Mouse (Mus musculus): Measurements from ENCODE around the gene Shmt2.

Gene Shmt2

DNA sequence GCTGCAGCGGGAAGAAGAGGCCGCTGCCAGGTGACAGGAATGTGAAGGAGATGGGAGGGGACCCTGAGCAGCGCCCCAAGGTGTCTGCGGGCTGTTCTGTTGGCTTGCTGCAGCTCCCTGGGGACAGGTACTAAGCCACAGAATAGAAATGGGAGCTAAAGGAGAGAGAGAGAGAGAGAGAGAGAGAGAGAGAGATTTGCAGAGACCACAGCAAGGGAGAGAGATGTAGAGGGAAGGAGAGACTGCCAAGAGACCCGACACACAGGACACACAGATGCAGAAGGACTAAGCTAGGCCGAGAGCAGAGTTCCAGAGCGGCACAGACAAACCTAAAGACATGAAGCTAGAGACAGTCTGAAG, 10.0 kb downstream of the Shmt2 start:
- DNase-seq (ENCODE audit: low read depth, low spot score) = no peak

DNA sequence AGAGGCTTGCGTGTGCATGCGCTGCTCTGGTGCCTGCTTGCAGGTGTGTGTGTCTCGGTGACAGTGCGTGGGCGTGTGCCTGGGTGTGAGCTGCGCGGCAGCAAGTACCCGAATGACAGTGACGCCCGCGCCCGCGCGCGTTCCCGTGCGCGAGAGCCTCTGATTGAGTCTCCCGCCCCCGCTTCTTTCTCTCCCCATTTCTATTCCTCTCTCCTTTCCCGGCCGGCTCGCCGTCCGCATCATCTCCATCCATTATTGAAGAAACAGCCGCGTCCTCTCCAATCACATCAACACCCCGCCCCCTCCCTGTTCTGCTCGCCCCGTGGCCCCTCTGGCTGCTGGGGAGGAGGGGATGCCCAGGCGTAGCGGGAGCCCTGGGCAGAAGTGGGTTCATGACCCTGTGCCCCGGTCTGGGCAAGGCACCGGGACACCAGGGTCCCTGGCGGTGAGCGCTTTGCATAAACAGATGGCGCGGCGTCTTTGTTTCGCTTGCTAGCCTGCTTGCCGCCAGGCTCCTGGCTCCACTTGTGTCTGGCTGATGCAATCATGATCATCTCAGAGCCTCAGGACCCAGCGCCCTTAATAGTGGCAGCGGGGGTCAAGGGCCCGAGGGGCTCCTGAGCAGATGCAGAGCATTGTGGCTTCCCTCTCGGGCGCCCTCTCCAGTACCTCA, 10.5 kb downstream of the Shmt2 start:
- no peak for DNase-seq (ENCODE audit: low read depth, low spot score)

DNA sequence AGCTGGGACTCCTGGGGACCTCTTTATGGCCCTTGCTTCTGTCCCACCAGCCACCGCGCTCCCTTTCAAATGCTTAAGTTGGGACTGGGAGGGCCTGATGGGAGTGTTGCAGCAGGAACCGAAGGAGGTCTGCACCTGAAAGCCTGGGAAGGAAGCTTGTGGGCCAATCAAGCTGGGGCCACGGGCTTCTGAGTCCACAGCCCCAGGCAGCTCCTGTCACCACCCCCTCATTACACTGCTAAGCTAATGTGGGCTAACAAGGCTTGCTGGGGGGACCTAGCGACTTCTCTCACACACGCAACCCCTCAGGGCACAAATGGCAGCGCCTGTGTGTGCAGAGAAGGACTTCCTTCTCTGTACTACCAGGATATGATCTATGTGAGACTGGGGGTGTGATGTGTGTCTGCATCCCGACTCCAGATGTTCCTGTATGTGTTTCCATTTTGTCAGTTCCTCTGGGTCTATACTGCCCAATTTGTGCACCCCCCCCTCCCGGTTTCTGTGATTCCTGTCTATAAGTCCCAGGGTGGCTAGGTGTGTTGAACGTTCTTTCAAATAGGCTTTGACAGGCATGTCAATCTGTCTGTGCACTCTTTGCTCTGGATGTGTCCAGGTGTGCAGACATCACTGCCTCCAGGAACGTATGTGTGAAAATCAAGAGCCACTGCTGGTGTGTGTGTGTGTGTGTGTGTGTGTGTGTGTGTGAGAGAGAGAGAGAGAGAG, 11.2 kb downstream of the Shmt2 start:
- DNase-seq (ENCODE audit: low read depth, low spot score) = no peak

DNA sequence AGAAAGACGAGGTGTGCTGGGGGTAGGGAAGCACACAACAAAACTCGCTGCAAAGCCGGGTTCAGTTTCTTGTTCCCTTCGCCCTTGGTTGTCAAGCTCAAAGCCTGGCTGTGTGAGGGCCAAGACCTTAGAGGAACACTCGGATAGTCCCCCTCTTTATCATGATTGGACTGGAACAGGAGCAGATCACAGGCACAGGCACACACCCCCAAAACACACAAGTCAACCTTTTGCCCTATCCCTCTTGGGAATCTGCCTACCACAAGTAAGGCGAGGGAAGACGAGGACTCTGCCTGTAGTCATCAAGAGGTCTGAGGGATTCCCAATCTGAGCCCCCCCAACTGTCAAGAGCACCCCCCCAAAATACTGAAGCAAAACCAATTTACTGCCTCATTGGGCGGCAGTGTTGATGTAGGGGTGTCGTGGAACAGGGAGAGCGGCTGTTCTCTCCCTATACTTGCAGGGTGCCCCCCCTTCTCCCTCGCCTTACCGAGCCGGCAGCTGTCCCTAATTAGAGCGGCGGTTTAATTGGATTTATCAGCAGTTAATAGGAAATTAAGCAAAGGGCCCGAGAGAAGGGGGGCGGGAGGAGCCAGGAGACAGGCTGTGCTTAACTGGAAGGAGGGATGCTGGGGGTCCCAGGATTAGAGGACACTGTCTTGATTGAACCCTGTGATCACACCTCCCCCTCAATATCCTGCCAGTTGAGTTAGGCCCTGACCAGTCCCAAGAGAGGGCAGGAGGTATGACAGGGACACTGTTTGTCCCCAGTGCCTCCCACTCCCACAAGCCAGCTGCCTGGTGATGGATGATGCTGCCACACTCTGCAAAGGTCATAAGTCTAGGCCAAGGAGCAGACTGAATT, 12.2 kb downstream of the Shmt2 start:
- DNase-seq (ENCODE audit: low read depth, low spot score) = no peak

DNA sequence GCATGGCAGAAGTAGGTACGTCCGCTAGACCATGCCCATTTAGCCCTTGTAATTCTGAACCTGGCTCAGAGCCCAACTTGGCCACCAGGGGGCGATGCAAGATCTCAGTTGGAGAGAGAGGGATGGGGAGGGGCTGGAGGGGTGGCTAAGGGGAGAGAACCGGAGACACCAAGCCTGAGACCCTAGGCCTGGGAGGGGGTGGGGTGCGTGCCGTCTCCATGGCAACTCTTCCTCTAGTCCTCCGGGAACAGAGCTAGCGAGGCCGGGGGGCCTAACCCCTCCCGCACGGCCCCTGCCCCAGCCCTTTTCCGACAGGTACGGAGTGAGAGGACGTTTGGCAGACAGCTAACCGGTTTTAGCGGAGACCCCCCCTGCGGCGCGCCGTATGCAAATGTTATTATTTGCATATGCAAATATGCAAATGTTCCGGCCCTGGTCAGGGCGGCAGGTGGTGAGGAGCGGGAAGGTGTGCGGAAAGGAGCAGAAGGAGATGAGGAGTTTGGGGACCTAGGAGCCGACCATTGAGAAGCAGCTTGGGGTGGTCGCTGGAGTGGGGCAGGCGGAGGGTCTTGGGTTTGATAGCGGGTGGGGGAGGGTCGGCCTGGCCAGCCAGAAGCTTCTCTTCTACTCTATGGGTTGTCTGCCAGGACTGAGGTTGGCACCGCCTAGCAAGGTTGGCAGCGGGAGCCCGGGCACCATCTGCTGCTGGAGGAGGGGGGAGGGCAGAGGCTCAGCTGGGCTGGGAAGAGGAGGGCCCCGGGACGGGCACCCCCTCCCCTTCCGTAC, 13.0 kb downstream of the Shmt2 start:
- peak; percentile 89 for DNase-seq (ENCODE audit: low read depth, low spot score)

DNA sequence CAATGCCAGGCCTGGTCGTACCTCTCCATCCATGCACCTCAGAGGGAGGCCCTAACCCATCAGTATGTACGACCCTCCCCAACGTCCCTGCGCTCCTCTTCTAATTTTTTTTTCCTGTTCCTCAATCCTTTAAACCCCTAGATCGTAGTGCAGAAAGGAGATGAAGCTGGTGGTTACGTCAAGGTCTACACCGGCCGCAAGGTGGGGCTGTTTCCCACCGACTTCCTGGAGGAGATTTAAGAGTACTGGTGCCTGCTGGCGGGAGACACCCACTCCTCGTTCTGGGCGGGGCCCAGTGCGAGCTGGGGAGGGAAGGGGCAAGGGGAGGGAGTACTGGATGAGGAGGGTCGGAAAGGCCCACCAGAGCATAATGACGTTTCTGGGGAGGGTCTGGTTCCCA, 14.0 kb downstream of the Shmt2 start:
- DNase-seq (ENCODE audit: low read depth, low spot score) = peak; percentile 76

- DNase-seq (ENCODE audit: low read depth, low spot score) = no peak
These were observed 21.1 kb downstream of the Shmt2 start, which contains the start of gene Stac3 for GRCm38 (mm10) chr10:127500894-127501893. TSS of gene Stac3 (plus strand) at chr10:127501686.

- DNase-seq (ENCODE audit: low read depth, low spot score) = no peak
These were observed 22.2 kb downstream of the Shmt2 start for GRCm38 (mm10) chr10:127500042-127500441.

DNA sequence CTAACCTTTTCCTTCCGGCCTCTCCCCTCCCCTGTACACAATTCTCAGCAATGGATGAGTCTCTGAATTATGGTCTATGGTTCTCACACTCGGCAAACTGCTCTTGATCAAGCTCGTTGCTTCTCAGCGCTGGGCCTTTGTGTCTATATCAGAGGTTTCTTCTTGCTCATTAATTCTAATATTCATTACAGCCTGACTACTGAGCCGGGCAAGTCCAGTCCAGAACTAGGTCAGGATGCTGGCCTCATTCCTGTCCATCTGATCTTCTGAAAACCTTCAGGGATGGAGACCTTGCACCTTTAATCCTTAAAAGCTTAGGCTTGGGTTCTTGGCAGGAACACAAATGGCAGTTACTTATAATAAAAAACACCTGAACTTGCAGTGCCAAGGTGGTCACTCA, 22.7 kb downstream of the Shmt2 start:
- no peak for DNase-seq (ENCODE audit: low read depth, low spot score)

DNA sequence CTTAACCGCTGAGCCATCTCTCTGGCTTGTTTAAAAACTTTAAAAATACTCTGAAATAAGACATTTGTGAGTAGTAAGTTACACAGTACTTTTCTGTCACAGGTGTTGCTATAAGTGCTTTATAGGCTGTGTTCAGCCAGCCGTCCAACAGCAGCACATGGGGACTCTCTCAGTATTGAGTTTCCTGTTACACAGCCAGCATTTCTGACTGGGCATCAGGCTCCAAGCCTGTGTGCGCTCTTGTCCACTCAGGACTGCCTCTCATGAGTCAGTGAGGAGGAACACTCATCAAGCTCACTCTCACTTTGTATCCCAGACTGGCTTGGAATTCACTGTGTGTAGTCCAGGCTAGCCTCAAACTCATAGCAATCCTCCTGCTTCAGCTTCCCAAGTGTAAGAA, 26.1 kb downstream of the Shmt2 start:
- no peak for DNase-seq (ENCODE audit: low read depth, low spot score)

DNA sequence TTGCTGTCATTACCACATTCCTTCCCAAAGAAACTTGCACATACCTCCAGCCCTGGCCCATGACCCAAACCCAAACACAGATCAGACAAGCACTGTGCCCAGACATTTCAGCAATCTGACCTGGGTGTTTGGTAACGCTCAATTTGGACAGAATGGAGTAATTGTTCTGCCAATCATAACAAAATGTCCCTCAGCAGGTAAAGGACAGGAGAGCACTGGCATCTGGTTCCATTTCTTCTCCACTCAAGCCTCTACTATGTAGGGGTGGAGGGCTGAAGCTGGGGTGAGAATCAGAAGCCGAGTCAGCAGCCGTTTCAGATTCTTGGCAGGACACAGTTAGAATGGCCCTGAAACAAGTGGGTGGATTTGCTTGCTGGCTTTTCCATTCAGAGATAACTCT, 30.1 kb downstream of the Shmt2 start:
- no peak for DNase-seq (ENCODE audit: low read depth, low spot score)

GRCm38 (mm10) chr10:127491128-127491512, 31.1 kb downstream of the Shmt2 start:
- no peak for DNase-seq (ENCODE audit: low read depth, low spot score)

DNA sequence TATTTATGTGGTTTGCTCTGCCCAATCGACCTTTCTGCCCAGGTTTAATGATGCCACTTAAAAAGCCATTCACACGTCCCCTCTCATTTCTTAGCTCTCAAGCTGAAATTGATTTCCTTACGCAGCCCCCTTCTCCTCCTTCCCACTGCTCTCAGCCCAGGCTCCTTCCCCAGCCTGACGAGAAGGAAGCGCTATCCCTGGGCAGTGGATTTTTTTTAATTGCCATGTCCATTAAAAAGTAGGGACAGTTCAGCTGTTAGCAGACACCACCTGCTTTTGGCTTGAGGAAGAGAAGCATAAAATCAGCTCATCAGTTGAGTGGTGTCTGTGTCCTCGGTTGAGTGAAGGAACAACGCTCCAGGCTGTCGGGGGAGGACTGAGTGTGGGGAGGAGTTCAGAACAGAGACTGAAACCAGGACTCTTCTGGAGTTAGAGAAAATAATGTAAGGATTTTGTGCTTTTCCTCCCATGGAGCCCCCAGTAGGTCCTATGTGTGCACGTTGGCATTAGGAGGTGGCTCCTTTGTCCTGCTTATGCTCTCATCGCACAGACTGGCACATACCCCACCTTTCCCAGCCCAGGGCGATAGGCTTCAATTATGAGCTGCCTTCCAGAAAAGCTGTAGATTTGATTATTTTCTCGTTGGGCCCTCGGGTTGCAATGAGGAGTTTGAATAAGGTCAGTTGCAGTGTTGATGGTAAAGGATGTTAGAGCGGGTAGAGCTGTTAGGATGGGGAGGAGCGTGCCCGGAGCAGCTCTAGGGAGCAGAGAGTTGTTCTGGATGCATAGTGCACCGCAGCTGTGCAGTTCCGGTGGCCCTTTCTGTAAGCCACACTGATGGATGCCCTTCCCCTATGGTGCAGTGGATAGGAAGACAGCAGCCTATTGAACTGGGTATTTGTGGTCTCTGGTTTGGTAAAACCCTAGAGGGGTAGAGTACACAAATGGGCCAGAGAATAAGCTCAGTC, 31.8 kb downstream of the Shmt2 start:
- DNase-seq (ENCODE audit: low read depth, low spot score) = no peak

GRCm38 (mm10) chr10:127488856-127489255, 33.4 kb downstream of the Shmt2 start:
- no peak for DNase-seq (ENCODE audit: low read depth, low spot score)

GRCm38 (mm10) chr10:127485235-127485634, 37.0 kb downstream of the Shmt2 start:
- no peak for DNase-seq (ENCODE audit: low read depth, low spot score)

- no peak for DNase-seq (ENCODE audit: low read depth, low spot score)
These were observed 41.1 kb downstream of the Shmt2 start for GRCm38 (mm10) chr10:127480833-127481813.

DNA sequence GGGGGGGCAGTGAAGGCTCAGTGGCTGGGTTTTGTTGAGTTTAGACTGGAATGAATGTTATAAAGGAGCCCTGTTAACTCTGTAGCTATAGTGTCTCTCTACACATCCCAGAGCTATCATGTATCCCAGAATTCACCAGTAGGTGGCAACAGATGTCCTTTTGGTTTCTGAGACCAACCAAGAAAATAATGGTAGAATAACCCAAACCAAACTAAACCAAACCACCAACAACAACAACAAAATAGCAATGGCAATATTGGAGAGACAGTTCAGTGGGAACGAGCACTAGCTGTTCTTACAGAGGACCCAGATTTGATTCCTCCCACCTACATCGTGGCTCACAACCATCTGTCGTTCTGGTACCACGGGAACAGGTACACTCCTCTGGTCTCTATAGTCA, 43.1 kb downstream of the Shmt2 start:
- DNase-seq (ENCODE audit: low read depth, low spot score) = no peak

DNA sequence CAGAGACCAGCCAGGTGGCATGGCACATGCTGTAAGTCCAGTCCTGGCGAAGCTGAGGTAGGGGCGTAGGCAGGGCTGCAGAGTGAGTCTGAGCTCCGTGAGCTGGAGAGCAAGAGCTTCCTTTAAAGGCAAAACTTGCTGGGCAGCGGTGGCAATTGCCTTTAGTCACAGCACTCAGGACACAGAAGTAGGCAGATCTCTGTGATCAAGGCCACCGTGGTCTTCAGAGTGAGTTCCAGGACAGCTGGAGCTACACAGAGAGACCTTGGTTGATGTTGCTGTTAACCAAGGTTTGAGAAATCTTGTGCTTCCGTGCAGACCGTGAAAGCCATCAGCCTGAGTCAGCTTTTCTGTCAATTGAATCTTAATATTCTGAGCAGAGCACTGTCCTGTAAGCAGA, 44.9 kb downstream of the Shmt2 start:
- DNase-seq (ENCODE audit: low read depth, low spot score) = no peak

Data from WW6 (cell line).